Comparison of ENCODE assay signal across 9 mouse cellular contexts in the genomic region with DNA sequence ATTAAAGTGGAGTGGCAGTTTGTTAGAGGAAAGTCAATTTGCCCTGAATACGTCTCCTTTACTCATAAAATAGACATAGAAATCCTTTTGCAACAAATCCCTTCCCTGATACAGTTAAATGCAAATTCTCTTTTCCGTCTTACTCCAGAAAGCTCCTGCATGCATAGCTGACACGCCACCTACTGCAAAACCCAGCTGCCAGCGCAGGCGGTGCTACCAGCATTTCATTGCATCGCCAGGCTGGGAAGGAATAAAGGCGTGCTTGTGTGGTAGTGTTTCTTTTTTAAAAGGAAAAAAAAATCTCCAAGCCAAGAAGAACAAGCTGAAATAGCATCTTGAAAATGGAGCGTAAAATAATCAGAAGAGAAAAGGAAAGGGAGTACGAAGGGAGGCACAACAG. TPM values are rescaled to one million over a fixed set of nuclear protein-coding genes. Genes with fewer than 3 reads are reported as not detected.
DNase-seq lines count a peak whose midpoint lies in the region; ATAC-seq and TF ChIP-seq lines count a peak whose summit lies in the region.
"Had no signal": no experiment of that assay in that cellular context is flagged by ENCODE, and none has a peak within 500 bp of the region (broad histone marks: within the 10 kb centered on the region; RNA-seq: fewer than 3 reads in every experiment).

No protein-coding gene starts in this region.

- no peaks in the 10 kb centered on the region for H3K36me3 ChIP-seq in midbrain, embryonic 15.5 days (replicated peaks)
- no peaks in the 10 kb centered on the region for H3K36me3 ChIP-seq in heart, adult 2 months (ENCODE audit: control insufficient read depth, insufficient read depth, low read length)

- H3K4me1 ChIP-seq in midbrain, embryonic 15.5 days: peaks cover 21% of the 10 kb centered on the region
- no peaks in the 10 kb centered on the region for H3K4me1 ChIP-seq in heart, adult 2 months (ENCODE audit: control insufficient read depth, insufficient read depth, low read length)

- peak overlapping the region; percentile 31 for H3K4me3 ChIP-seq in midbrain, embryonic 15.5 days
- no peak overlapping the region for H3K4me3 ChIP-seq in heart, adult 2 months

- H3K27me3 ChIP-seq in midbrain, embryonic 15.5 days (replicated peaks): no peaks in the 10 kb centered on the region
- no peaks in the 10 kb centered on the region for H3K27me3 ChIP-seq in heart, adult 2 months (ENCODE audit: control insufficient read depth, insufficient read depth, low read length)

- H3K27ac ChIP-seq in midbrain, embryonic 15.5 days: peak overlapping the region; percentile 71
- no peak overlapping the region for H3K27ac ChIP-seq in heart, adult 2 months

- DNase-seq in cerebellum, postnatal 10 days: peak; percentile 26 to 45
- no peak for DNase-seq in cerebellum, postnatal 36 days
- DNase-seq in brain, embryonic 18.5 days (ENCODE audit: low read depth, low spot score): peak; percentile 64
- DNase-seq in layer of hippocampus, adult 9-10 months (ENCODE audit: low spot score): peak; percentile 73
- no peak for DNase-seq in thymus, postnatal 14 days
- DNase-seq in heart, adult 2 months: no peak
- DNase-seq: liver had no signal

- no peaks in the 10 kb centered on the region for H3K79me2 ChIP-seq in heart, adult 2 months (replicated peaks; ENCODE audit: control insufficient read depth, insufficient read depth, low read length)

- no peak for TF ChIP-seq CTCF in heart, adult 2 months (IDR thresholded peaks at IDR 0.05)

- H3K4me2 ChIP-seq in midbrain, embryonic 15.5 days: peak overlapping the region; percentile 46

- WGBS in midbrain, embryonic 15.5 days: 31% methylated on average over 9 of the region's 9 CpGs
- 96% methylated on average over 9 of the region's 9 CpGs for WGBS in heart, adult 2 months

- no peak overlapping the region; the same call in 1 of the 2 replicates for H3K9ac ChIP-seq in midbrain, embryonic 15.5 days
- H3K9ac ChIP-seq in heart, adult 2 months (ENCODE audit: low read depth, low read length): no peak overlapping the region

- no peak for TF ChIP-seq POLR2A in heart, adult 2 months (IDR thresholded peaks at IDR 0.05; ENCODE audit: insufficient read depth, low read depth, low read length)

- H3K9me3 ChIP-seq in midbrain, embryonic 15.5 days: no peaks in the 10 kb centered on the region

- intact Hi-C loops in heart, adult 2 months (cut with DNase I): no loop called here

- 0 out of 2 replicates have a peak, but pooled peaks have one; percentile 39 for ATAC-seq in midbrain, embryonic 15.5 days (replicated peaks)
- no peak for ATAC-seq in erythroblast, adult 5-6 weeks (replicated peaks; ENCODE audit: low FRiP score, poor library complexity, severe bottlenecking)

- TF ChIP-seq EP300 in heart, adult 2 months (IDR thresholded peaks at IDR 0.05; ENCODE audit: insufficient read depth, low read depth, low read length): no peak

RNA-seq across cellular contexts. Expression of gene Kctd4, which starts 7.4 kb away (rescaled TPM):
- 7.9 and 8.4 TPM in 2 replicates for polyA plus RNA-seq in midbrain, embryonic 15.5 days (2015; fragmentation: Nextera tagmentation; extraction: Ambion mirVana)
- not detected in 2 replicates for total RNA-seq in erythroblast, adult 5-6 weeks (2015; ENCODE audit: low replicate concordance)
- total RNA-seq in erythroblast, adult 5-6 weeks (2017; ENCODE audit: low replicate concordance): 0.34 TPM in 1 of 2 replicates, not detected in the other
- total RNA-seq in heart, adult 2 months (2021): not detected
- polyA plus RNA-seq in heart, adult 2 months (2012; rRNA removed): not detected in 2 replicates

RNA-seq across cellular contexts. Expression of gene Gtf2f2, which starts 48.4 kb away (rescaled TPM):
- polyA plus RNA-seq in midbrain, embryonic 15.5 days (2015; fragmentation: Nextera tagmentation; extraction: Ambion mirVana): 34.4 and 35.0 TPM in 2 replicates
- 11.3 and 14.8 TPM in 2 replicates for total RNA-seq in erythroblast, adult 5-6 weeks (2015; ENCODE audit: low replicate concordance)
- 1.9 and 7.8 TPM in 2 replicates for total RNA-seq in erythroblast, adult 5-6 weeks (2017; ENCODE audit: low replicate concordance)
- 10 to 100 TPM; 10.2 to 12.3 TPM for total RNA-seq in heart, adult 2 months (2021)
- polyA plus RNA-seq in heart, adult 2 months (2012; rRNA removed): 2.6 and 3.3 TPM in 2 replicates

Comparison
In these comparisons a context has a peak if more than half of its experiments do, and no peak if none do; other contexts are left out.
1. DNase-seq: peak in cerebellum, postnatal 10 days (2 of 2), brain, embryonic 18.5 days (single experiment) and layer of hippocampus, adult 9-10 months (single experiment); none in cerebellum, postnatal 36 days (0 of 2), thymus, postnatal 14 days (single experiment) and heart, adult 2 months (0 of 2).